Mouse (Mus musculus) heart, embryonic 14.5 days (tissue): Measurements from ENCODE around the gene Actr5. TPM values are rescaled to one million over a fixed set of nuclear protein-coding genes. Genes with fewer than 3 reads are reported as not detected.

ENCODE experiments used
- ATAC-seq: fragments of 200-750 bp; cut with Nextera tagmentation; 2 replicates; pipeline ENCODE4 v1.8.0; 2017; ENCODE audit warnings: low read depth, moderate TSS enrichment; ENCODE audit not compliant: insufficient number of reproducible peaks, insufficient read depth, low FRiP score
- H3K27ac ChIP-seq, 2 experiments: fragments of 200-500 bp in 1 of 2; fragments of 300-500 bp in 1 of 2; sonication (generic) in 1 of 2; replicated peaks in 1 of 2; 2 replicates each; pipeline ENCODE4 v1.5.1; 2012 to 2014; ENCODE audit warnings: low read depth in 2 of 2, low read length in 2 of 2, control low read depth in 1 of 2, mild to moderate bottlenecking in 1 of 2, mixed read lengths in 1 of 2; ENCODE audit not compliant: control insufficient read depth in 1 of 2, insufficient read depth in 1 of 2
- H3K27me3 ChIP-seq: fragments of 300-500 bp; sonication (generic); 2 replicates; pipeline ENCODE4 v1.6.1; 2014; ENCODE audit warnings: mild to moderate bottlenecking, low read length, control low read depth; ENCODE audit not compliant: control insufficient read depth, insufficient read depth
- H3K36me3 ChIP-seq: fragments of 300-500 bp; sonication (generic); 2 replicates; pipeline ENCODE4 v1.6.1; 2014; ENCODE audit warnings: mild to moderate bottlenecking, control low read depth, low read length, mixed read lengths; ENCODE audit not compliant: control insufficient read depth, insufficient read depth
- H3K4me1 ChIP-seq, 2 experiments: fragments of 200-500 bp in 1 of 2; fragments of 300-500 bp in 1 of 2; sonication (generic) in 1 of 2; 2 replicates each; pipeline ENCODE4 v1.6.1; 2012 to 2014; ENCODE audit warnings: low read length in 2 of 2, control low read depth in 1 of 2, mixed read lengths in 1 of 2; ENCODE audit not compliant: control insufficient read depth in 2 of 2, insufficient read depth in 2 of 2
- H3K4me2 ChIP-seq: fragments of 300-500 bp; sonication (generic); 2 replicates; pipeline ENCODE4 v1.6.1; 2014; ENCODE audit warnings: mild to moderate bottlenecking, low read length
- H3K4me3 ChIP-seq, 2 experiments: fragments of 200-500 bp in 1 of 2; fragments of 300-500 bp in 1 of 2; sonication (generic) in 1 of 2; 2 replicates each; pipeline ENCODE4 v1.5.1; 2012 to 2014; ENCODE audit warnings: low read length in 2 of 2, mild to moderate bottlenecking in 2 of 2, control low read depth in 1 of 2, low read depth in 1 of 2, moderate library complexity in 1 of 2; ENCODE audit not compliant: control insufficient read depth in 1 of 2, insufficient read depth in 1 of 2
- H3K9ac ChIP-seq: fragments of 300-500 bp; sonication (generic); 2 replicates; pipeline ENCODE4 v1.6.1; 2014; ENCODE audit warnings: mild to moderate bottlenecking, low read length
- H3K9me3 ChIP-seq: fragments of 300-500 bp; sonication (generic); 2 replicates; pipeline ENCODE4 v1.6.1; 2016; ENCODE audit warnings: low read length, control low read depth; ENCODE audit not compliant: control insufficient read depth
- WGBS: fragments of 180-500 bp; shearing (Covaris S2); extraction: QIAGEN DNeasy Blood & Tissue Kit; methylation state at CpG from one replicate; pipeline ENCODE4 v1.1.7; 2014; 5-methylcytosine and 5-hydroxymethylcytosine counted together
- polyA plus RNA-seq: library from polyadenylated mRNA; unstranded; fragments of >200 nt; fragmentation: Nextera tagmentation; extraction: Ambion mirVana; gene quantifications from 2 replicates; pipeline ENCODE4 v1.2.1, GENCODE M21; 2014

The Actr5 gene
- polyA plus RNA-seq, 1 experiment from 2014 or later: 8.6 TPM

DNA sequence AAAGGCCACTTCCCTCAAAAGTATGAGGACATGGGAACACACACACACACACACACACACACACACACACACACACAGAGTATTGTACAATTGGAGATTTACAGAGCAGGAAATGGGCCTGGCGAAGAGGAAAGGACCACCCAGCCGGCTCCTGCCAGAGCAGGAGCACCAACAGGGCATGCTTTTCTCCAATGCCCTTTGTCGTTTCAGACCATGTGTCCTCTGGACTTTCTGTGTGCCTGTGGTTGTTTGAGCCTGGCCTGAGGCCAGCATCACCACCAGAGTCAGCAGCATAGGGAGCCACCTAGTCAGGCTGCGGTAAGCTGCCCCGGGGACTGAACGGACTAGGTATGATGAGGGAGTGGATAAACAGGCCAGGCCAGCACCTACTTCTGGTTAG lies 34.1 kb downstream of the Actr5 start:
- Histone ChIP-seq H3K9ac (no peak overlapping the region), H3K9me3 (no peaks in the 10 kb centered on the region), H3K27ac (peak overlapping the region in 1 of 2 experiments; percentile 25; a peak in 1 of 4 replicates), H3K4me2 (no peak overlapping the region), H3K27me3 (no peaks in the 10 kb centered on the region), H3K4me1 (no peaks in the 10 kb centered on the region), H3K36me3 (no peaks in the 10 kb centered on the region), H3K4me3 (no peak overlapping the region)
- peak; percentile 71 for ATAC-seq
- WGBS: 49% methylated on average over 6 of the region's 6 CpGs

GRCm38 (mm10) chr2:158659346-158659745 lies 34.7 kb downstream of the Actr5 start:
- Histone ChIP-seq H3K36me3 (no peaks in the 10 kb centered on the region), H3K27me3 (no peaks in the 10 kb centered on the region), H3K4me3 (no peak overlapping the region), H3K9ac (no peak overlapping the region), H3K27ac (no peak overlapping the region), H3K4me2 (no peak overlapping the region), H3K9me3 (no peaks in the 10 kb centered on the region), H3K4me1 (no peaks in the 10 kb centered on the region)
- ATAC-seq: no peak
- WGBS: 74% methylated on average over 3 of the region's 3 CpGs

GRCm38 (mm10) chr2:158665098-158665497 lies 40.4 kb downstream of the Actr5 start, which contains the start of gene Ppp1r16b:
TSS of gene Ppp1r16b (plus strand) at chr2:158665398.
- H3K27ac ChIP-seq: peak within 1 kb of the TSS in 1 of 2 experiments; percentile 41; a peak in 1 of 4 replicates
- H3K9me3 ChIP-seq: no peaks in the 10 kb centered on the region
- peaks cover 38% of the 10 kb centered on the region for H3K27me3 ChIP-seq
- no peaks in the 10 kb centered on the region for H3K36me3 ChIP-seq
- no peak within 1 kb of the TSS for H3K9ac ChIP-seq
- WGBS: 61% methylated on average over 4 of the region's 4 CpGs
- ATAC-seq: no peak
- H3K4me1 ChIP-seq: peaks cover 9 to 24% of the 10 kb centered on the region in 2 experiments
- no peak within 1 kb of the TSS for H3K4me3 ChIP-seq
- H3K4me2 ChIP-seq: no peak within 1 kb of the TSS

DNA sequence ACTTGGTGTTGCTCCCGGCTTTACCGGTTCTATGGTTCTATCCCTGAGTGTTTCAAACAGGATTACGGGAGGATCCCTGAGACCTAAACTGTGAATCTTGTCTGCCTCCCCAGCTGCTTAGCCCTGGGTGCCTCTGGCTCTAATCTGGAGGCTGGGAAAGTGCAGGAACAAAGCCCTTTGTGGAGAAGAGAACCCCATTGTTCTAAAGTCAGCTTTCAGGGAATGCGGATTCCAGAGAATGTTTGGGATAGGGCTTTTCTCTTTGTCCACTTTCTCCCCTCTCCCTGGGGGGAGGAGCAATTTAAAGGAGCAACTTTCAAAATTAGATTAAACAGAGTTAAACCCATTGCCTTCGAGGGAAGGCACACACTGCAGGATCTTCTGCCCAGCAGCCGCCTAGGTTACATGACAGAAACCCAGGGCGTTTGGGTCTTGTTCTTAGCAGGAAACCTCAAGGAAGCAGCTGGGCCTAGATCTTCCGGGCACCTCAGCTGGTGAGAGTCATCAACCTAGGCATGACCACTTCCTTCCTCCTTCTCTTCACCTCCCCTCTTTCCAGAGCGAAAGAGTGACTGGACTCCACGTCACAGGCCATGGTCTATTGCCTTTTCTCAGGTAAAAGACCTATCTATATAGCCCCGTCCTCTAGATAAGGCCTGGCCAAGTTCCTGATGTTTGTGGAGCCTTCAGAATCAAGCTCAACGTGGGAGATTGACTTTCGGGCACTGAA lies 41.5 kb downstream of the Actr5 start:
- H3K9ac ChIP-seq: no peak overlapping the region
- peak overlapping the region in 1 of 2 experiments; percentile 41; a peak in 1 of 4 replicates for H3K27ac ChIP-seq
- H3K4me1 ChIP-seq: peaks cover 9 to 24% of the 10 kb centered on the region in 2 experiments
- no peak overlapping the region for H3K4me3 ChIP-seq
- 39% methylated on average over 13 of the region's 13 CpGs for WGBS
- H3K9me3 ChIP-seq: no peaks in the 10 kb centered on the region
- H3K4me2 ChIP-seq: peak overlapping the region; percentile 91; the same call in 1 of the 2 replicates
- H3K36me3 ChIP-seq: no peaks in the 10 kb centered on the region
- ATAC-seq: no peak
- H3K27me3 ChIP-seq: peaks cover 38% of the 10 kb centered on the region

DNA sequence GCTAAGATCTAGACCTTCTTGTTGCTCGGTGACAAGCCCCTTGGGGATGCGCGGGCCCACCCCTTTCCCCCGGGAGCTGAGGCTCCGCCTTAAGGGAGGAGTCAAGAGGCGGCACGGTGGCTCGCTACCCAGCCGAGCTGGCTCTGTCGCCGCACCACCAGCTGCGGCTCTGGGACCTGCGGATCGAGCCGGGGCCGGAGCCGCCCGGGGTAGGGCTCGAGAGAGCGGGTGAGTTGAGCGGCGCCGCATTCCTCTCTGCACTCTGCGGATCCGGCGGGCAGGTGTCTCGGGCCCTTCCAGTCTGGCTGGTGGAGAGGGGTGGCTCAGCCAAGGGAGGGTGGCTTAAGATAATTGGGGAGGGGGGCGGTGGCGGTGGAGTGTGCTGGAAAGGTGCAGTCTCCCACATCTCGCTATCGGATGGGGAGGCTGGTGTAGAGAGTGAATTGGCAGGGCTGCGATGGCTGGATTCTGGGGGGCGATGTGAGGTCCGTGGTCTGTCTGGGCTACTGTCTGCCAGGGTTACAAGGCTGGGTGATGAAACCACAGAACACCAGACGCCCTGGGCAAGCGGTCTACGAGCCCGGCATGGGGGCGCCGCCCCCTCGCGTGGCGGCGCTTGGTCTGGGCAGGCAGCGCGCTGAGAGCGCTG lies 42.5 kb downstream of the Actr5 start:
- Histone ChIP-seq H3K27me3 (peaks cover 38% of the 10 kb centered on the region), H3K27ac (peak overlapping the region in 1 of 2 experiments; percentile 16; a peak in 2 of 4 replicates), H3K9me3 (no peaks in the 10 kb centered on the region), H3K9ac (peak overlapping the region; percentile 71), H3K4me3 (peak overlapping the region; percentile 54 to 63), H3K4me1 (peaks cover 9 to 24% of the 10 kb centered on the region in 2 experiments), H3K36me3 (no peaks in the 10 kb centered on the region), H3K4me2 (peak overlapping the region; percentile 91)
- peak; percentile 55 for ATAC-seq
- WGBS: under 1% methylated on average over 47 of the region's 47 CpGs

DNA sequence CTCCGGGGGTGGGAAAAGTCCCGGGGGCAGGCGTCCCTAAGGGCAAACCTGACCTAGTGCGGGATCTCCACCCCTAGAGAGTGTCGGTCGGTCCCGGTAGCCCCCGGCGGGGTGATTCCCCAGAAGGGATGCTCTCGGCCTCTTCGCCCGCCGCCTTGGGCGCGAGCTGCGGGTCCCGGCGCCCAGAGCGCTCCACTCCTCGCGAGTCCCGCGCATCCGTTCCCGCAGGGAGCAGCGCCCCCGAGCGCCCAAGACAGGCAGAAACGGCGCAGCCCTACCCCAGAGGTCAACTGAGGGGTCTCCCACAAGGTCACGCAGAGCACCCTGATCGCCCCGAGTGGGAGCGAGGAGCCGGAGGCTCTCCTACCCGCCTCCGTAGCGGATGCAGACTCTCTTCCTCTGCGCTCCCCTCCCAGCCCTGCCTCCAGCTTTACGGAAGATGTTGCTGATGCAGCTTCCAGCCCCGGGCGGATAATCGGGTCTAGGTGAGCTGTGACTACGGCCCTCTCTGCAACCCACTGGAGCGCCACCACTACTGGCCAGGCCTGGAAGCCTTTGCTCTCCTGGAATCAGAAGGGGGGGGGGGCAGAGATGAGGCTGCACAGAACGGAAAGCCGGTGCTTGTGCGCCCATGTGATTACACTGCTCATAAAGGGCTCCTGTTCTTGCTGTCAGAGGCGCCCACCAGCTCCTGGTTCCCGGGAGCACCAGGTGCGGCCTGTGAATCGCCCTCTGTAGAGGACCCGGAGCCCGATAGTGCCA lies 43.2 kb downstream of the Actr5 start:
- peak; percentile 18; the same call in 1 of the 2 replicates for ATAC-seq
- Histone ChIP-seq H3K4me2 (peak overlapping the region; percentile 91), H3K9ac (peak overlapping the region; percentile 71), H3K36me3 (no peaks in the 10 kb centered on the region), H3K4me1 (peaks cover 12 to 28% of the 10 kb centered on the region in 2 experiments), H3K27me3 (peaks cover 38% of the 10 kb centered on the region), H3K27ac (peak overlapping the region; percentile 16 to 47; a peak in 3 of 4 replicates), H3K4me3 (peak overlapping the region; percentile 54 to 63), H3K9me3 (no peaks in the 10 kb centered on the region)
- WGBS: 0% methylated on average over 50 of the region's 54 CpGs

DNA sequence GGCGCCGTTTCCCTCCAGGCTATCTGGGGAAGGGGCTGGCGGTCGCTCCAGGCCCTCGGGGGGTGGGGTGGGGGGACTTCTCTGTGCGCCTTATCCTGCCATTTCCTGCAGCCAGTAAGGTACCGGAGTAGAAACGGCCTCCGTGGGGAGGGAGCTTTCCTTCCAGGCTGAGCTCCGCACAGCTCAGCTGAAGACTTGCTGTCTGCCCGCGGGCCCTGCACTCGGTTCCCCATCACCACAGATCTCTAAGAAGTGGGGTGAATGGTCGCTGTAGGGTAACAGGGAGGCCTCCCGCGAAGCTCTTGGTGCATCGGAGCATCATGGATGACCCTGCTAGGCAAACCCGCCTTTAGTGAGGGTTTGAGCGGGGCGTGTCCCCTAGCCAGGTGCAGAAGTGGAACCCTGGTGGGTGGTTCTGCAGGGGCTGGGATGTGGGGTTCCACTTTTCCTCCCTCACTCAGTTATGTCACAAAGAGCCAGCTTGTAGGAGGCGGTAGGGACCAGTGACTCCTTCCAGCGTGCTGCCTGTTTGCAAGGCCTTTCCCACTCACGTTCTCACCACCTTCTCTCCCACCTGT lies 43.8 kb downstream of the Actr5 start:
- H3K4me1 ChIP-seq: peaks cover 14 to 31% of the 10 kb centered on the region in 2 experiments
- H3K4me2 ChIP-seq: peak overlapping the region; percentile 91
- peak overlapping the region; percentile 71; the same call in 1 of the 2 replicates for H3K9ac ChIP-seq
- H3K4me3 ChIP-seq: peak overlapping the region; percentile 54 to 63
- ATAC-seq: no peak
- H3K36me3 ChIP-seq: no peaks in the 10 kb centered on the region
- WGBS: 12% methylated on average over 23 of the region's 23 CpGs
- no peaks in the 10 kb centered on the region for H3K9me3 ChIP-seq
- H3K27ac ChIP-seq: no peak overlapping the region
- H3K27me3 ChIP-seq: peaks cover 38% of the 10 kb centered on the region
